Mouse (Mus musculus) CH12.LX (cell line): ENCODE measurements around the gene Pld3. TPM values are rescaled to one million over a fixed set of nuclear protein-coding genes. Genes with fewer than 3 reads are reported as not detected.

ENCODE experiments used
- DNase-seq: peaks from one replicate; pipeline ENCODE4 v3.0.0-alpha.2; 2013; ENCODE audit errors: extremely low read depth
- H3K27ac ChIP-seq: 2 replicates; pipeline ENCODE4 v1.5.1; 2012; ENCODE audit warnings: low read depth, mild to moderate bottlenecking, control low read depth, moderate library complexity; ENCODE audit not compliant: insufficient read depth
- H3K27me3 ChIP-seq: replicated peaks from 2 replicates; pipeline ENCODE3; 2012; ENCODE audit warnings: inconsistent platforms
- H3K36me3 ChIP-seq, 2 experiments: replicated peaks in 1 of 2; 2 replicates each; pipeline versions ENCODE3 to v1.6.1; 2012; ENCODE audit warnings: inconsistent platforms in 1 of 2, low read length in 1 of 2, mild to moderate bottlenecking in 1 of 2, mixed read lengths in 1 of 2, moderate library complexity in 1 of 2; ENCODE audit not compliant: control insufficient read depth in 1 of 2, insufficient read depth in 1 of 2
- H3K4me1 ChIP-seq, 2 experiments: 2 replicates each; pipeline ENCODE4 v1.6.1; 2012; ENCODE audit warnings: inconsistent platforms in 1 of 2, moderate library complexity in 1 of 2; ENCODE audit not compliant: insufficient read depth in 2 of 2, control insufficient read depth in 1 of 2
- H3K4me2 ChIP-seq: 2 replicates; pipeline ENCODE4 v1.6.1; 2012; ENCODE audit warnings: low read depth, mild to moderate bottlenecking, control low read depth; ENCODE audit not compliant: poor library complexity, insufficient read depth, severe bottlenecking
- H3K4me3 ChIP-seq, 3 experiments: fragments of 150-350 bp in 1 of 3; sonication (generic) in 1 of 3; replicated peaks in 1 of 3; 2 replicates each; pipeline versions ENCODE3 to v1.5.1; 2011 to 2012; ENCODE audit warnings: low read depth in 2 of 3, low read length in 2 of 3, mild to moderate bottlenecking in 2 of 3, moderate library complexity in 2 of 3, control low read depth in 1 of 3, improper control_type of control experiment in 1 of 3, inconsistent platforms in 1 of 3, mixed read lengths in 1 of 3; ENCODE audit not compliant: poor library complexity in 1 of 3
- H3K79me2 ChIP-seq: replicated peaks from 2 replicates; pipeline ENCODE4 v1.6.1; 2012; ENCODE audit warnings: mild to moderate bottlenecking, moderate library complexity; ENCODE audit not compliant: control insufficient read depth, poor library complexity, insufficient read depth, severe bottlenecking; ENCODE audit errors: extremely low read depth
- H3K9ac ChIP-seq: 2 replicates; pipeline ENCODE4 v1.6.1; 2012; ENCODE audit warnings: low read depth, mild to moderate bottlenecking, control low read depth, moderate library complexity; ENCODE audit not compliant: insufficient read depth
- H3K9me3 ChIP-seq: replicated peaks from 2 replicates; pipeline ENCODE3; 2012; ENCODE audit warnings: low read length, inconsistent platforms, mixed read lengths
- EP300 ChIP-seq: IDR thresholded peaks from 2 replicates; pipeline ENCODE4 v1.6.1; 2011; ENCODE audit warnings: low read length, improper control_type of control experiment
- ETS1 ChIP-seq: conservative IDR thresholded peaks from 2 replicates; pipeline ENCODE4 v1.6.1; 2012; ENCODE audit warnings: low read depth, mild to moderate bottlenecking, inconsistent platforms, low read length, improper control_type of control experiment, moderate library complexity
- IRF4 ChIP-seq: IDR thresholded peaks from 2 replicates; pipeline ENCODE4 v1.6.1; 2014; ENCODE audit warnings: low read depth, mild to moderate bottlenecking, inconsistent platforms, low read length, improper control_type of control experiment
- JUN ChIP-seq: IDR thresholded peaks from 2 replicates; pipeline ENCODE4 v1.6.1; 2011; ENCODE audit warnings: low read depth, mild to moderate bottlenecking, low read length, improper control_type of control experiment, moderate library complexity; ENCODE audit not compliant: insufficient read depth
- KAT2A ChIP-seq: IDR thresholded peaks from 2 replicates; pipeline ENCODE4 v1.6.1; 2012; ENCODE audit warnings: low read length, improper control_type of control experiment, inconsistent platforms; ENCODE audit not compliant: insufficient replicate concordance
- MAX ChIP-seq: IDR thresholded peaks from 2 replicates; pipeline ENCODE4 v1.6.1; 2011; ENCODE audit warnings: low read length, improper control_type of control experiment
- MAZ ChIP-seq: IDR thresholded peaks from 2 replicates; pipeline ENCODE4 v1.6.1; 2012; ENCODE audit warnings: low read depth, mild to moderate bottlenecking, inconsistent platforms, low read length, improper control_type of control experiment, moderate library complexity
- MEF2A ChIP-seq: IDR thresholded peaks from 2 replicates; pipeline ENCODE4 v1.6.1; 2014; ENCODE audit warnings: low read depth, mild to moderate bottlenecking, inconsistent platforms, low read length, improper control_type of control experiment, borderline replicate concordance
- MXI1 ChIP-seq: IDR thresholded peaks from 2 replicates; pipeline ENCODE4 v1.6.1; 2011; ENCODE audit warnings: mild to moderate bottlenecking, low read depth, low read length, improper control_type of control experiment
- MYC ChIP-seq: IDR thresholded peaks from 2 replicates; pipeline ENCODE4 v1.6.1; 2011; ENCODE audit warnings: low read depth, mild to moderate bottlenecking, improper control_type of control experiment, low read length
- NRF1 ChIP-seq: IDR thresholded peaks from 2 replicates; pipeline ENCODE4 v1.6.1; 2014; ENCODE audit warnings: low read depth, mild to moderate bottlenecking, inconsistent platforms, low read length, improper control_type of control experiment, moderate library complexity
- RAD21 ChIP-seq: IDR thresholded peaks from 2 replicates; pipeline ENCODE4 v1.6.1; 2011; ENCODE audit warnings: low read depth, mild to moderate bottlenecking, low read length, improper control_type of control experiment, moderate library complexity
- SIN3A ChIP-seq: IDR thresholded peaks from 2 replicates; pipeline ENCODE4 v1.6.1; 2012; ENCODE audit warnings: low read length, improper control_type of control experiment, inconsistent platforms
- TBP ChIP-seq: conservative IDR thresholded peaks from 2 replicates; pipeline ENCODE4 v1.6.1; 2011; ENCODE audit warnings: low read depth, low read length, improper control_type of control experiment
- UBTF ChIP-seq: IDR thresholded peaks from 2 replicates; pipeline ENCODE4 v1.6.1; 2012; ENCODE audit warnings: low read depth, mild to moderate bottlenecking, inconsistent platforms, low read length, improper control_type of control experiment, moderate library complexity
- ZC3H11A ChIP-seq: IDR thresholded peaks from 2 replicates; pipeline ENCODE4 v1.6.1; 2012; ENCODE audit warnings: low read depth, mild to moderate bottlenecking, inconsistent platforms, low read length, improper control_type of control experiment
- ZMIZ1 ChIP-seq: IDR thresholded peaks from 2 replicates; pipeline ENCODE4 v1.6.1; 2012; ENCODE audit warnings: low read depth, mild to moderate bottlenecking, inconsistent platforms, low read length, improper control_type of control experiment
- ZNF384 ChIP-seq: IDR thresholded peaks from 2 replicates; pipeline ENCODE4 v1.6.1; 2012; ENCODE audit warnings: low read depth, low read length, improper control_type of control experiment, inconsistent platforms
- dilution Hi-C: fragments of 300-500 bp; cut with MboI; formaldehyde crosslinking; loops from 2 replicates; pipeline ENCODE4 v1.14.3; 2020; ENCODE audit warnings: low sequenced_read_pairs; ENCODE audit not compliant: extremely low pct_unique_long_range_greater_than_20kb, extremely low pct_ligation_motif_present
- in situ Hi-C: fragments of 300-500 bp; cut with MboI; formaldehyde crosslinking; loops from 3 replicates; pipeline ENCODE4 v1.14.3; 2019; ENCODE audit warnings: low sequenced_read_pairs, low pct_ligation_motif_present, low pct_unique_long_range_greater_than_20kb, mixed read lengths
- polyA plus RNA-seq: library from polyadenylated mRNA; unstranded; fragments of >175 nt; gene quantifications from 2 replicates; pipeline ENCODE4 v1.2.1, GENCODE M21; 2012; ENCODE audit warnings: low read depth; ENCODE audit not compliant: insufficient read length
- total RNA-seq, 2 experiments: library from RNA; depleted of rRNA; stranded (reverse); fragments of 300-350 nt in 1 of 2; fragments of >200 nt in 1 of 2; gene quantifications; 2 replicates each; pipeline ENCODE4 v1.2.3; 2012 to 2014

The Pld3 gene
- total and polyA plus RNA-seq, 3 experiments: 6.0 to 21.1 (median 14.1) TPM

GRCm38 (mm10) chr7:27598053-27598452, 45.0 kb upstream of the Pld3 start:
- no peaks in the 10 kb centered on the region for H3K9me3 ChIP-seq
- dilution Hi-C loops: no loop called here
- H3K4me1 ChIP-seq: peaks cover 25 to 99% of the 10 kb centered on the region in 2 experiments
- DNase-seq: no peak
- no peak overlapping the region for H3K9ac ChIP-seq
- peaks cover 11% of the 10 kb centered on the region; the same call in 1 of the 2 replicates for H3K79me2 ChIP-seq
- TF ChIP-seq ZMIZ1 (no peak), MAX (no peak), RAD21 (no peak), SIN3A (no peak), UBTF (no peak), ZNF384 (no peak)
- no peaks in the 10 kb centered on the region for H3K27me3 ChIP-seq
- in situ Hi-C loops: no loop called here
- H3K36me3 ChIP-seq: peaks cover 0 to 44% of the 10 kb centered on the region in 2 experiments
- no peak overlapping the region for H3K4me3 ChIP-seq
- H3K27ac ChIP-seq: no peak overlapping the region
- no peak overlapping the region for H3K4me2 ChIP-seq

GRCm38 (mm10) chr7:27596586-27597503, 43.8 kb upstream of the Pld3 start:
- no peak for TF ChIP-seq ZNF384
- TF ChIP-seq EP300: no peak
- no peak for TF ChIP-seq RAD21
- TF ChIP-seq IRF4: no peak
- no peak for TF ChIP-seq MEF2A
- TF ChIP-seq NRF1: no peak
- TF ChIP-seq ETS1: no peak
- TF ChIP-seq KAT2A: no peak
- TF ChIP-seq SIN3A: no peak
- TF ChIP-seq ZC3H11A: no peak
- no peak for TF ChIP-seq MYC
- no peak for TF ChIP-seq JUN
- no peak for TF ChIP-seq TBP
- no peak for TF ChIP-seq MXI1
- TF ChIP-seq MAZ: no peak
- H3K27ac ChIP-seq: no peak overlapping the region
- peaks cover 0 to 43% of the 10 kb centered on the region in 2 experiments for H3K36me3 ChIP-seq
- H3K4me1 ChIP-seq: peaks cover 28 to 92% of the 10 kb centered on the region in 2 experiments
- H3K9me3 ChIP-seq: no peaks in the 10 kb centered on the region
- in situ Hi-C loops (no loop called here), dilution Hi-C loops (no loop called here)
- no peak overlapping the region for H3K9ac ChIP-seq
- H3K4me3 ChIP-seq: no peak overlapping the region
- no peaks in the 10 kb centered on the region for H3K27me3 ChIP-seq
- DNase-seq: no peak
- no peak overlapping the region for H3K4me2 ChIP-seq
- H3K79me2 ChIP-seq: peaks cover 11% of the 10 kb centered on the region; the same call in 1 of the 2 replicates
